Mouse (Mus musculus): ENCODE results near the gene Idnk. TPM values are rescaled to one million over a fixed set of nuclear protein-coding genes. Genes with fewer than 3 reads are reported as not detected.
A peak's percentile ranks its signal among the peaks of the same experiment; 100 is the strongest.
"Not testable (repeated sequence)": the region's sequence is repeated elsewhere in the genome, so short reads cannot be mapped to it uniquely, and the experiment has no call there.

Idnk gene
- total RNA-seq, 2 experiments from 2014 or later, result 23.9 to 26.6 TPM

GRCm38 (mm10) chr13:58146603-58147002 is 10.8 kb upstream of the Idnk start:
- not testable (repeated sequence) for DNase-seq

DNA sequence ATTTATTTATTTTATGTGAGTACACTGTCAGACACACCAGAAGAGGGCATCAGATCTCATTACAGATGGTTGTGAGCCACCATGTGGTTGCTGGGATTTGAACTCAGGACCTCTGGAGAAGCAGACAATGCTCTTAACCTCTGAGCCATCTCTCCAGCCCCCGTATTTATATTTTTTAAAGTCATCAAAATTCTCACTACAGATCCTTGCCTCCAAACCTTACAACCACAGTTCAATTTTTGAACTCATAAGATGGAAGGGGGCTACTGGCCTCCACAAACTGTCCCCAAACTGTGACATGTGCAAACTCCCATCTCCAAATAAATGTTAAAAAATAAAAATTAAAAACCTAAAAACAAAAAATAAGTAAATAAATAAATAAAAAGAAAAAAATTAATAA is 9.7 kb upstream of the Idnk start:
- no peak for DNase-seq

DNA sequence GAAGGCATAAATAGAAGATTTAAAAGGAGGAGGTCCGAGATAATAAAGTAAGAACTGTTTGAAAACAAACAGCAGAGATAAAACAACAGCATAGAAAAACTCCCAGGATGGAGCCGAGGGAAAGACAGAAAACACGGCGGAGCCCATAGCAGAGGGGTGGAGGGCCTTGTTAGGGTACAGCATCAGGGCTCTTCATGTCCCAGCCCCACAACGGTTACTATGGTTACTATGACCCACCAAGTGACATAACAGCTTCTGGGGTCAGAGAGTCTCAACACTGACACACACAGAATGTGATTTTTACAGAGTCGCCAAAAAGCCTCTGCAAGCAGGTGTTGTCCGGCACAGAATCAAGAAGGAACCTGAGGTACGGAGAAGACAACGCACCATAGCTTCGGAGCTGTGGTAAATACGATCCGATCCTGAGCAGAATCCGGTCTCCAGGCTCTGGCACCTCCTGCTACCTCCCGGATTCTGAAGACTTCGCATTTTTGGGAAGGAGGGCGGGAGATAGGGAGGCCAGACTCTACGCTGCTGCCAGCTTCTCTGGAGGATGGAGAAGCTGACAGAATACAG is 9.1 kb upstream of the Idnk start:
- peak; percentile 40 to 51 for DNase-seq

GRCm38 (mm10) chr13:58149033-58149558 is 8.4 kb upstream of the Idnk start:
- peak; percentile 14 to 25 for DNase-seq

- no peak for DNase-seq
Measured at GRCm38 (mm10) chr13:58149629-58150028, 7.8 kb upstream of the Idnk start.

DNA sequence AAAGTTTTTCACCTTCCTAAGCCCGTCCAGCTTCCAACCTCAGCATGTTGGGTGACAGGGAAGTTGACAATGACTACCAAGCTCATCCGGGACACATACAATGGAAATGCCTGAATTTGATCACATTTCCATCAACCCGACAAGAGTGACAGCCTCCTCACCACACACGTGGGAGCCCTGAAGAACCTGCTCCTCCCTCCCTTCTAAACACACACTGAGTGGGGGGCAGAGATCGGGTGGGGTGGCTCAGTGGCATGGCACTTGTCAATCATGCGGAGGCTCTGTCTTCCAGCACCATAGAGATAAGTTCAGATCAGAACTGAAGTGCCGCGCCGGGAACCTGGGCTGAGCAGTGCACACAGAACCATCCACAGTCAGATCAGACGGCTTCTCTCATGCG is 7.0 kb upstream of the Idnk start:
- DNase-seq, result no peak

DNA sequence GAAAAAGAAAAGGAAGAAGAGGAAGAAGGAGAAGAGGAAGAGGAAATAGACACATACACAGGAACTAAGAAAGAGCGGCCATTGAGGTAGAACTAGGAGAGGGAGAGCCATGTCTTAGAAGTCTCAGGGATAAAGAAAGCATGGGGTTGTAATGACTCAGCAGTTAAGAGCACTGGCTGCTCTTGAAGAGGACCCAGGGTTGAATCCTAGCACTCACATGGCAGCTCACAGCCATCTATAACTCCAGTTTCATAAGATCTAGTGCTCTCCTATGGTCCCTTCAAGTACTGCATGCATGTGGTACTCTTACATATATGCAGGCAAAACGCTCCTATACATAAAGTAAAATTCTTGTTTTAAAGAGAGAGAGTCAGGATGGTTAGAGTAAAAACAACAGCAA is 1.4 kb upstream of the Idnk start:
- DNase-seq, result no peak

- DNase-seq, result no peak
Measured at GRCm38 (mm10) chr13:58157036-58157435, 413 bp upstream of the Idnk start.

DNA sequence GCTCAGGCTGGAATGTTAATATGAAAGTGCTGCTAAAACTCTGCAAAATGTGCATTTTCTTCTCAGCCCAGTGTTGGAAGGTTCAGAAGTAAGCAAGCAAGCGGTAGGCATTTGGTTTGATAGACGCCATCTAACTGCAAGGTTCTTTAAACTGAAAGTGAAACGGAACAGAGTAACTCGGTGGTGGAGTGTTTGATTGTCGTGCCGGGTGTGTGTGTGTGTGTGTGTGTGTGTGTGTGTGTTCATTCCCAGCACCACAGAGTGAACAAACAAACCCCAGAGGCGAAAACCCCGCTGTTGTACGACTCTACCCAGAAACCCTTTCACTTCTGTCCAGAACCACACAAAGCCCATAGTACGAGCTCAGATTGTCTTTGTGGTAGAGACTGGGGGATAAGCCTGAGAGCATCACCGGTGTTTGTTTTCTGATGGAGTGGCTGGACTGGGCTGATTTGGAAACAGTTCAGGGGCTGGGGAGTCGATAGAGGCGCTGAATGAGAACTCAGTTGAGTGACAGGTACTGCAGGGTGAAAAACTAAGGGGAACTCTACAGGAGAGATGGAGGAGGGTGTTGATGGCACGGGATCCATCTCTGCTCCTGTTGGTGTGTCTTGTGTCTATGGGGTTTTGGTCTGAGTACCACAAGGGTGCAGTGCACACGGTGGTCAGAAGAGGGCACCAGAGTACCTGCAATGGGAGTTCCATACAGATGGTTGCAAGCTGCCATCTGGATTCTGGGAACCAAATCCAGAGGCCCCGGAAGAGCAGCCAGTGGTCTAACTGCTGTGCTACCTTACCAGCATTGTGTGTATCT is 857 bp downstream of the Idnk start:
- peak; percentile 85 to 93 for DNase-seq

DNA sequence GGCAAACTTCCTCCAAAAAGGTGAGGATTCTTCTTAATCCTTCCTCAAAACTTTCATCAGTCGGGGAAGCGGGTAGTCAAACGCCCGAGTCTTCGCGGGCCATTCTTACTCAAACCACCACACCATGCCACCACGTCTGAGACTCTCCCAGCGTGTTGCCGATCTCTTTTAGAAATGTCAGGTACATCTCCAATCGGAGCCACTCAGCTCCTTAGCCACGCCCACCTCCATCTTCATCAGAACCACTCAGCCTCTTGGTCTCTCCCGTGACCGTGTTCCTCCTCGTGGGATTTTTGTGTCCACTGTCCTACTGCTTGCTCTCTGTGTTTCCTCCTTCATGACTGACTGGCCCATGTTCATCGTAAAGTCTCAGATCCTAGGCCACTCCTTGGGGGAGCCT is 3.3 kb downstream of the Idnk start:
- no peak for DNase-seq

GRCm38 (mm10) chr13:58163343-58163742 is 5.9 kb downstream of the Idnk start:
- DNase-seq, result no peak

DNA sequence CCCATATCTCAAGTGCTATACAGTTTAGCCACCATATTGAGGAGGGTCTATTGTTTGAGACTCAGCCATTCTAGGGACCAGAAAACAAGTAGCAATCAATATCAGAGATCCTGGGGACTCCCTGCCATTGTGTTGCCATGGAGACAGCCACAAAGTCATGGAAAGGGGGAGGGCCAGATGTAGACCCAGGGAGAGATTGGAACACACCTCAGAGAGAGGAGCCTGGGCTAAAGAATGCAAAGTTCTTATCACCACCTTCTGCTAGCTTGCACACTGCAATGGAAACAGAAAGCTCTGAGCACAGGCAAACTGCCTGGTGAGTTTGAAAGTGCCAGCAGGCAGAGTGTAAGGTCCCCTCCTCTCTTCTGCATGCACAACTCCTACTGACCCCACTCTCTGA is 10.7 kb downstream of the Idnk start:
- no peak for DNase-seq

- DNase-seq, result no peak
Measured at GRCm38 (mm10) chr13:58176105-58176504, 18.7 kb downstream of the Idnk start.

DNA sequence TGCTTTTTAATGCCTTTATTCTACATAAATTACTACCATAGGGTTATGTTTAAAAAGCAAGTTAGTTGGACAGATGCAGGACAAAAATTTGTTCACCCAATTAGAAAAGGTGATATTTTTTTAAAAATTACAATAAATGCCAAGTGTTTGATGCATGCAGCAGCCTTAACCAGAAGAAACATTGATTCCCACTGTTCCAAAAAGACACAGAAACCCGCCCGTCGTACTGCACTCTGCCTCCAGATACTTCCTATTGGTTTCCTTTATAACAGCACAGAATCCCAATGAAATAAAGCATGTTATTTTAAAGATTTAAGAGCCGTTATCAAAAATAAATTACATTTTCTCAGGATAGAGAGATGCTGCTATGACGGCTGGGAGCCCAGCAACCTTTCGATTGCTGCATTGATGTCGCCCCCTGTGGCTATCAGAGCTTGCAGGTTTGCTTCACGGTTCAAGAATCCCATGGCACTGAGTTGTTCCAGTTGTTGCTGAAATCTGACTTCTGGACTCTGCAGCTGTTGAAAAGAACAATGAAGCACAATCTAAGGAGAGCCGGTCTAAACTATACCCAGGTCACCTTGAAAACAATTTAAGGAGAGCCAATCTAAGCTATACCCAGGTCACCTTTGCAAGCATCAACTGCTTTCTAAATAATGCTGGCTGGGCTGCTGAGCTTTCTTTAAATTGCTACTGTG is 20.2 kb downstream of the Idnk start:
- peak; percentile 97 to 100 for DNase-seq

DNA sequence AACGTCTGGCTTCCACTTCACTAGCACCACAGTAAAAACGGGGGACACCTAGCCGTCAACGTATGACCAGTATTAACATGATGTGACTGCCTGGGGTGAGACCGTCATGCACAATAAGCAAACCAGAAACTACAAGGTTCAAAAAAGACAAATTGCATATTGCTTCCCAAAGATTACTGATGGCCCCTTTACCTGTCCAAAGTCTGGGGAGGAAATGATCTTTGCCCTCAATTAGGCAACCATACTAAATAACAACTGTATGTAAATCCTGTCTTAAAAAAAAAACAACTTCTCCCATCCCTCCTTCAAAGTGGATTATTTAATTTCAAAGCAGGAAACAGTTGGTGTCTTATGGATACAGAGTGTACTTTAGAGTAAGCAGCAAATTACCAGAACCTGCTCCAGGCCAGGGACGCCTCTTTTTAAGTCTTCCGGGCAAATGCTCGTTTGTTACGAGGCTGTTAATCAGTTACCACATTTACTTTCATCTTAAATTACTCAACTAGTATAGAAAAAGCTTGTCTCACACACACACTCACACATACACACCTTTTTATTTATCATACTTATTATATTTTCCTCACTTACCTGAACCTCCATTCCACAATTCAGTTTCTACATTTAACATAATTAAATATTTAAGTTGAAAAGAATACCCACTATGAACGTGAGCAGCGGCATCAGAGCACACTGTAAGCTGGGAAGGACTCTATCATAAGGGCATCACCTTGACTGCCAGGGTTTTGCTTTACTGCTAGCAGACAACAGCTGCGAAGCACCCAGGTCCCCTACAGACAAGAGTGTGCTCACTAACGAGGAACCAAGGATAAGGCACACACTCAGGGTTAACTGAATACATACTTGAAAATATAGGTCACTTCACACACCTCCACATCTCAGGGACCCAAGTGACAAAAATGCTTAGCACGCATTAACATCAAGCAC is 24.4 kb downstream of the Idnk start:
- DNase-seq, result no peak

GRCm38 (mm10) chr13:58184111-58184510 is 26.7 kb downstream of the Idnk start:
- DNase-seq, result no peak

GRCm38 (mm10) chr13:58186281-58186680 is 28.8 kb downstream of the Idnk start:
- no peak for DNase-seq

GRCm38 (mm10) chr13:58187751-58188150 is 30.3 kb downstream of the Idnk start:
- DNase-seq, result no peak

DNA sequence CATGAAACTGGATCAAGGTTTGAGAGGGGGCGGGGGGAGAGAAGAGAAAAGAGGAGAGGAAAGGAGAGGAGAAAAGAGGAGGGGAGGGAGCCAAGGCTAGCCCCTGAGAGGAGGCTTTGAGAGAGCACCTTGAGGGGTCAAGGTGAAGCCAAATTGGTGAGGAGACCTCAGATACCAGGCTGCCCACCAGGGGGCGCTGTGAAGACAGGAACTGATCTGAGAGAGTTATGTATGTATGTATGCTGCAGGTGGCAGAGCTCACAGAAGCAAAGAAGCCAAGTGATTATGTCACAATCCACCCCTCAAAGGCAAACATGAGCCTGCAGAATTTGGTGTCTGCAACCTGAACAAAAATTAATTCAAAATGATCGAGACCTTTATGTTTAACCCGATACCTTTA is 31.0 kb downstream of the Idnk start:
- DNase-seq, result peak; percentile 69 to 92

DNA sequence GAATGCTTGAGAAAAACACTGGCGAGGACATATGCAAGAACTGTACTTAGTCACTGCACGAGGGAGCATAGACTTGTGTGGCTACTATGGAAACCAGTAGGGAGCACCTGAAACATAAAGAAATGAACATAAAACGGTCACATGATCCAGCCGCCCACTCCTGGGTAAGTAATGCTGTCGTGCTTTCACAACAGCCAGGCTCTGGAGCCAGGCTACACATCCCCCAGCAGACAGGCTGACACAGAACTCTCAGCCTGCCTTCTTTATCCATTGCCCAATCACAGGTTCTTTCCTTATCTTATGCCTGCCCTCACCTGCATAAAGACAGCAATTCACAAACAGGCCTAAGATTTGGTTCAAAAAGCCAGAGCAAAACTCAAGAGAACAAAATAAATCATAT is 32.0 kb downstream of the Idnk start:
- no peak for DNase-seq

DNA sequence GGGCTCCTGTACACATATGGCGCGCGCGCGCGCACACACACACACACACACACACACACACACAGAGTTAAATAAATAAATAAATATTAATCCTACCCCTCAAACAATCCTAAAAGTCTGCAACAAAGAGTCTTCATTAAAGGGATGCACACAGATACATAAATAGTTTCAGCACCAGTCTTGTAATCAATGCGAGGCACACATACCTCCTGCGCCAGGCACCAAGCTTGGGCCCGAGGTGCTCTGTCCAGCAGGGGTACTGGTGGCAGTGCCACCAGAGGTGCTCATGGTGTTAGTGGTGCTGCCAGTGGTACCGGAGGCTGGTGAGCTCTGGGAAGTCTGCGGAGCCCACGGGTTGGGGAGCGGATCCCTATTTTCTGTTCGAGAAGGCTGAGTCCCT is 34.1 kb downstream of the Idnk start:
- no peak for DNase-seq

- DNase-seq, result no peak
Measured at GRCm38 (mm10) chr13:58192146-58192545, 34.7 kb downstream of the Idnk start.

All from heart, adult 18-20 months (tissue).